Mouse (Mus musculus): Measurements from ENCODE around the gene Rmnd5a. TPM values are rescaled to one million over a fixed set of nuclear protein-coding genes. Genes with fewer than 3 reads are reported as not detected.
A peak's percentile ranks its signal among the peaks of the same experiment; 100 is the strongest.
"Not testable (repeated sequence)": the region's sequence is repeated elsewhere in the genome, so short reads cannot be mapped to it uniquely, and the experiment has no call there.

Gene Rmnd5a
- polyA plus RNA-seq, 1 experiment, result 38.1 TPM

- Histone ChIP-seq H3K4me1 (ENCODE audit: control insufficient read depth, insufficient read depth, insufficient read length, low read length) (no peaks in the 10 kb centered on the region), H3K4me3 (ENCODE audit: insufficient read depth, low read depth, low read length) (no peak overlapping the region), H3K27ac (replicated peaks; ENCODE audit: low read depth, low read length) (no peak overlapping the region)
Observed at GRCm38 (mm10) chr6:71465146-71465545, 24.7 kb upstream of the Rmnd5a start.

GRCm38 (mm10) chr6:71457956-71458608 lies 17.6 kb upstream of the Rmnd5a start:
- no peak overlapping the region for H3K27ac ChIP-seq (replicated peaks; ENCODE audit: low read depth, low read length)
- H3K4me3 ChIP-seq (ENCODE audit: insufficient read depth, low read depth, low read length), result no peak overlapping the region
- no peaks in the 10 kb centered on the region for H3K4me1 ChIP-seq (ENCODE audit: control insufficient read depth, insufficient read depth, insufficient read length, low read length)

DNA sequence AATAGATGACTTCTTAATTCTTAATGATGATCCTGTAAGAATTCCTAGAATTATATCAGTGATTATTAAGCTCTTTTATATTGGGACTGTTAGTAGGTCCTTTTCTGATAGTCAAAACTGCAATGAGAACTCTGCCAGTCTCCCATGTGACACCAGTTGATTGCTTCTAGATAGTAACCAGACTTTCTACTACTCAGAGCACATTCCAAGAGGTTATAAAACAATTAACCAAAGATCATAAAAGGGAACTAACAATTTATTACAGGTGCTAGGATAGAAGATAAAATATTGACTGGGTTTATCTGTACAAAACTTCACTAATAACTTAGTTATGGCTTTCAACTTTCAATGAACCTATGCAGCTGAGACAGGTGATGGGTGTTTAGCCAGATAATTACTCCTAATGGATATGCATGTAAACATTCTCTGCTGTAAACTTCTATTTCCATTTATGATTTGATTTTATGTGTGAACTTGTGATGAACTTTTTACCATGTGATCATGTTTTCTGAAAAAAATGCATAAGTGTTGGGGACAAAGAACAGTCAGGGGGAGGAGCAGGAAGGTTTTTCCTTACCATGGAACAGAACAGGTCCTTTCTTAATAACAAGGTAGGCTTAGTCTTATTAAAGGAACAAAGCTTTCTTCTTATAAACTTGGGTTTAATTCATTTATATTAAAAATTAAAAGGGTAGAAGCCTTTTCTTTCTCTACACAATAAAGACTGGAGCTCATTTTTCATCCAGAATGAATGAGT lies 13.7 kb upstream of the Rmnd5a start:
- H3K4me3 ChIP-seq (ENCODE audit: insufficient read depth, low read depth, low read length); H3K4me1 ChIP-seq (ENCODE audit: control insufficient read depth, insufficient read depth, insufficient read length, low read length): not testable (repeated sequence)

GRCm38 (mm10) chr6:71452792-71453191 lies 12.4 kb upstream of the Rmnd5a start:
- no peak overlapping the region for H3K27ac ChIP-seq (replicated peaks; ENCODE audit: low read depth, low read length)
- H3K4me1 ChIP-seq (ENCODE audit: control insufficient read depth, insufficient read depth, insufficient read length, low read length), result no peaks in the 10 kb centered on the region
- no peak overlapping the region for H3K4me3 ChIP-seq (ENCODE audit: insufficient read depth, low read depth, low read length)

More for the DNA sequence above, 13.7 kb upstream of the Rmnd5a start:
- not testable (repeated sequence) for H3K27ac ChIP-seq (replicated peaks; ENCODE audit: low read depth, low read length)

DNA sequence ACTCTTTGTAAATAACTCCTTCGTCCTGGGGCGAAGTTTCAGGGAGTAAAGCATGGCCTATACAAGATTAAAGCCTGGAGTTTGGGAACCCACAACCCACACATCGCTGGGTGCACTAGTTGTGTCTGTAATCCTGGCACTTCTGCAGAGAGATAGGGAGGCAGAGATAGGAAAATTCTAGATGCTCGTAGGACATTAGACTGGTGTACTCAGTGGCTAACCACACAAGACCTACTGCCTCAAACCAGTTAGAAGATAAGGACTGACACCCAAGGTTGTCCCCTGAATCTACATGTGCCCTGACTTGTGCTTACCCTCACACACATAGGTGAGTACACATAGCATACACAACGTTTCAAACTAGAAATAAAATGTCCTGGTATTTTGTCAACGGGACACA lies 5.1 kb upstream of the Rmnd5a start:
- Histone ChIP-seq H3K27ac (replicated peaks; ENCODE audit: low read depth, low read length) (no peak overlapping the region), H3K4me1 (ENCODE audit: control insufficient read depth, insufficient read depth, insufficient read length, low read length) (0 out of 2 replicates have a peak, but pooled peaks cover 4% of the 10 kb centered on the region), H3K4me3 (ENCODE audit: insufficient read depth, low read depth, low read length) (no peak overlapping the region)

- no peak overlapping the region for H3K4me3 ChIP-seq (ENCODE audit: insufficient read depth, low read depth, low read length)
- 0 out of 2 replicates have a peak, but pooled peaks cover 4% of the 10 kb centered on the region for H3K4me1 ChIP-seq (ENCODE audit: control insufficient read depth, insufficient read depth, insufficient read length, low read length)
- H3K27ac ChIP-seq (replicated peaks; ENCODE audit: low read depth, low read length), result no peak overlapping the region
Observed at GRCm38 (mm10) chr6:71444756-71445155, 4.3 kb upstream of the Rmnd5a start.

GRCm38 (mm10) chr6:71442130-71442529 lies 1.7 kb upstream of the Rmnd5a start:
- Histone ChIP-seq H3K27ac (replicated peaks; ENCODE audit: low read depth, low read length) (no peak overlapping the region), H3K4me1 (ENCODE audit: control insufficient read depth, insufficient read depth, insufficient read length, low read length) (peaks cover 13% of the 10 kb centered on the region; the same call in 1 of the 2 replicates), H3K4me3 (ENCODE audit: insufficient read depth, low read depth, low read length) (no peak overlapping the region)

DNA sequence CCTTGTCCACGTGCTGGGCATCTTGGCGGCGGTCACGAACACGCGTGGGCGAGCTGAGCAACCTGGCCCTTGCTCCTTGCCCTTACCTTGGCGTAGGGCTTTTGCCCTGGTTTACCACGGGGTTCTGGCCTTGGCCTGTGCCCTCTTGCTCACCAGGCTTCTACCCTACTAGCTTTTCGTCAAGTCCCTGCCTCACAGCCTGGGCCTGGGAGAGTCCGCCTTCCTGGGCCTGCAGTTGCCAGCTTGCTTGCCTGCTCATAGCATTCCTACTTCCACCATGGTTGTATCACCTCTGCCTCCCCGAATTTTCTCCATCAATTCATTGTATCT lies 779 bp upstream of the Rmnd5a start:
- peak overlapping the region; percentile 76 for H3K4me3 ChIP-seq (ENCODE audit: insufficient read depth, low read depth, low read length)
- peaks cover 17% of the 10 kb centered on the region; the same call in 1 of the 2 replicates for H3K4me1 ChIP-seq (ENCODE audit: control insufficient read depth, insufficient read depth, insufficient read length, low read length)
- H3K27ac ChIP-seq (replicated peaks; ENCODE audit: low read depth, low read length), result peak overlapping the region; percentile 92

GRCm38 (mm10) chr6:71440217-71440491 lies 283 bp downstream of the Rmnd5a start:
- Histone ChIP-seq H3K4me1 (ENCODE audit: control insufficient read depth, insufficient read depth, insufficient read length, low read length) (peaks cover 19% of the 10 kb centered on the region; the same call in 1 of the 2 replicates), H3K27ac (replicated peaks; ENCODE audit: low read depth, low read length) (0 out of 2 replicates have a peak overlapping the region, but pooled peaks have one; percentile 28), H3K4me3 (ENCODE audit: insufficient read depth, low read depth, low read length) (peak overlapping the region; percentile 81)

GRCm38 (mm10) chr6:71439506-71440216 lies 776 bp downstream of the Rmnd5a start:
- peaks cover 19% of the 10 kb centered on the region; the same call in 1 of the 2 replicates for H3K4me1 ChIP-seq (ENCODE audit: control insufficient read depth, insufficient read depth, insufficient read length, low read length)
- H3K4me3 ChIP-seq (ENCODE audit: insufficient read depth, low read depth, low read length), result peak overlapping the region; percentile 81
- H3K27ac ChIP-seq (replicated peaks; ENCODE audit: low read depth, low read length), result peak overlapping the region; percentile 28; the same call in 1 of the 2 replicates

DNA sequence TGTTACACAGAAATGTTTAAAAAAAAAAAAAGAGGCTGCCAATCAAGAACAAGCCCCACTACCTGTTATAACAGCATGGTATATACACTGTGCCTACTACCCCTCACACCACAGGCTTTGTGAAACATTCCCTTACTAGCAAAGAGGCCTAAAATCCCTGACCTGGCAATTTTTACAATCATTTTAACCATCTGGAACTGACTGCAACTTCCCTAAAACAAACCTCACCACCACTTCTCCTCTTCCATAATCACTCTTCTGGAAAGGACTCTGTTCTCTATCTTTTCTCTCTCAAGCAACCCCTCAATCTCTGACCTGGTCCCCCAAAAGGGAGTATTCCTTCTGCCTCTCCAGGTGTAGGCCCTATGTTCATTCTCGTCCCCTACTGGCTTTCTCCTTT lies 2.4 kb downstream of the Rmnd5a start:
- Histone ChIP-seq H3K4me3 (ENCODE audit: insufficient read depth, low read depth, low read length) (no peak overlapping the region), H3K27ac (replicated peaks; ENCODE audit: low read depth, low read length) (no peak overlapping the region), H3K4me1 (ENCODE audit: control insufficient read depth, insufficient read depth, insufficient read length, low read length) (peaks cover 26% of the 10 kb centered on the region; the same call in 1 of the 2 replicates)

- H3K27ac ChIP-seq (replicated peaks; ENCODE audit: low read depth, low read length), result peak overlapping the region; percentile 45
- H3K4me3 ChIP-seq (ENCODE audit: insufficient read depth, low read depth, low read length), result no peak overlapping the region
- peaks cover 9% of the 10 kb centered on the region; the same call in 1 of the 2 replicates for H3K4me1 ChIP-seq (ENCODE audit: control insufficient read depth, insufficient read depth, insufficient read length, low read length)
Observed at GRCm38 (mm10) chr6:71427996-71428725, 12.3 kb downstream of the Rmnd5a start.

- no peak overlapping the region for H3K27ac ChIP-seq (replicated peaks; ENCODE audit: low read depth, low read length)
- H3K4me1 ChIP-seq (ENCODE audit: control insufficient read depth, insufficient read depth, insufficient read length, low read length), result peaks cover 7% of the 10 kb centered on the region; the same call in 1 of the 2 replicates
- no peak overlapping the region for H3K4me3 ChIP-seq (ENCODE audit: insufficient read depth, low read depth, low read length)
Observed at GRCm38 (mm10) chr6:71425681-71426080, 14.8 kb downstream of the Rmnd5a start.

DNA sequence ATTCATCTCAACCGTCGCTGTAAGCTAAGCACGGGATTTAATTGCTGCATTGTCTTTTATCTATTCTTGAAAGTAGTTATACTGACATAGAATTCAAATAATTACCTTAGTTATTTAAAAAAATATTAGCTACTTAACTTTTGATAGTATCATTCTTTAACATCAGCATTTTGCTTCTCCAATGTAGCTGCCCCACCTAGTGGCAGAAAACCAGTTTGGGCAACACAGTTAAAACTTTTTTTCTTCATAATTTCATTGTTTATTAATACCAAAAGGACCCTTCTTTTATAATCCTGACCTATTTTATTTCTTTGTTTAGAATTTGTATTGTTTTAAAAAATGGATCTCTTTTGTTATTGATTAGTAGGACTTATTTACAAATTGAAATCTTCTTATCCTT lies 17.3 kb downstream of the Rmnd5a start:
- peaks cover 2% of the 10 kb centered on the region; the same call in 1 of the 2 replicates for H3K4me1 ChIP-seq (ENCODE audit: control insufficient read depth, insufficient read depth, insufficient read length, low read length)
- H3K4me3 ChIP-seq (ENCODE audit: insufficient read depth, low read depth, low read length), result no peak overlapping the region
- H3K27ac ChIP-seq (replicated peaks; ENCODE audit: low read depth, low read length), result no peak overlapping the region

DNA sequence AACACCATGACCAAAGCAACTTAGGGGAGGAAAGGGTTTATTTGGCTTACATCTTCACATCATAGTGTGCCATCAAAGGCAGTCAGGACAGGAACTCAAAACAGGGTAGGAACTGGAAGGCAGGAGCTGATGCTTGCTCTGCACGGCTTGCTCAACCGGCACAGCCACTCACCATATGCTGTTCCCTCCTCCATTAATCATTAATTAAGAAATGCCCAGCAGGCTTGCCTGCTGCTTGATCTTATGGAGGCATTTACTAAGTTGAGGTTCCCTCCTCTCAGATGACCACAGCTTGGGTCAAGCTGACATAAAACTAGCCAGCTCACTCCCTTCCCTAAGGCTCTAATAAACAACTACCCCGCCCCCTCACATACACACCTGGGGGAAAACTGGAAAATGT lies 18.3 kb downstream of the Rmnd5a start:
- Histone ChIP-seq H3K4me1 (ENCODE audit: control insufficient read depth, insufficient read depth, insufficient read length, low read length) (peaks cover 2% of the 10 kb centered on the region; the same call in 1 of the 2 replicates), H3K27ac (replicated peaks; ENCODE audit: low read depth, low read length) (no peak overlapping the region), H3K4me3 (ENCODE audit: insufficient read depth, low read depth, low read length) (no peak overlapping the region)
